Mouse (Mus musculus): ENCODE results near the gene Setd2.

Setd2 gene

GRCm38 (mm10) chr9:110532538-110533291 is at the start of gene Setd2:
Gene Setd2 (plus strand): TSS chr9:110532597.
- DNase-seq (ENCODE audit: low spot score): peak; percentile 62

GRCm38 (mm10) chr9:110488841-110489240 is 43.6 kb upstream of the Setd2 start:
- no peak for DNase-seq (ENCODE audit: low spot score)

GRCm38 (mm10) chr9:110490913-110491312 is 41.5 kb upstream of the Setd2 start:
- no peak for DNase-seq (ENCODE audit: low spot score)

GRCm38 (mm10) chr9:110525737-110526136 is 6.7 kb upstream of the Setd2 start:
- DNase-seq (ENCODE audit: low spot score): no peak

- no peak for DNase-seq (ENCODE audit: low spot score)
Measured at GRCm38 (mm10) chr9:110529002-110529737, 3.2 kb upstream of the Setd2 start.

GRCm38 (mm10) chr9:110530650-110531049 is 1.7 kb upstream of the Setd2 start:
- DNase-seq (ENCODE audit: low spot score): no peak

GRCm38 (mm10) chr9:110531151-110531791 is 1.1 kb upstream of the Setd2 start:
- no peak for DNase-seq (ENCODE audit: low spot score)

- peak; percentile 86 for DNase-seq (ENCODE audit: low spot score)
Measured at GRCm38 (mm10) chr9:110531914-110532489, 395 bp upstream of the Setd2 start.

- no peak for DNase-seq (ENCODE audit: low spot score)
Measured at GRCm38 (mm10) chr9:110533645-110534044, 1.2 kb downstream of the Setd2 start.

GRCm38 (mm10) chr9:110535114-110535513 is 2.7 kb downstream of the Setd2 start:
- DNase-seq (ENCODE audit: low spot score): no peak

- no peak for DNase-seq (ENCODE audit: low spot score)
Measured at GRCm38 (mm10) chr9:110536636-110537035, 4.2 kb downstream of the Setd2 start.

GRCm38 (mm10) chr9:110538511-110538910 is 6.1 kb downstream of the Setd2 start:
- DNase-seq (ENCODE audit: low spot score): no peak

- DNase-seq (ENCODE audit: low spot score): no peak
Measured at GRCm38 (mm10) chr9:110541988-110542387, 9.6 kb downstream of the Setd2 start.

- DNase-seq (ENCODE audit: low spot score): no peak
Measured at GRCm38 (mm10) chr9:110548261-110548660, 15.9 kb downstream of the Setd2 start.

- no peak for DNase-seq (ENCODE audit: low spot score)
Measured at GRCm38 (mm10) chr9:110568309-110568708, 35.9 kb downstream of the Setd2 start.

GRCm38 (mm10) chr9:110582161-110582560 is 49.8 kb downstream of the Setd2 start:
- no peak for DNase-seq (ENCODE audit: low spot score)

- DNase-seq (ENCODE audit: low spot score): no peak
Measured at GRCm38 (mm10) chr9:110583521-110583920, 51.1 kb downstream of the Setd2 start.

GRCm38 (mm10) chr9:110611471-110611870 is 79.1 kb downstream of the Setd2 start:
- no peak for DNase-seq (ENCODE audit: low spot score)

- no peak for DNase-seq (ENCODE audit: low spot score)
Measured at GRCm38 (mm10) chr9:110617081-110617480, 84.7 kb downstream of the Setd2 start.

- DNase-seq (ENCODE audit: low spot score): no peak
Measured at GRCm38 (mm10) chr9:110620180-110620579, 87.8 kb downstream of the Setd2 start.

GRCm38 (mm10) chr9:110620685-110621084 is 88.3 kb downstream of the Setd2 start:
- DNase-seq (ENCODE audit: low spot score): no peak

GRCm38 (mm10) chr9:110622621-110623219 is 90.3 kb downstream of the Setd2 start:
- DNase-seq (ENCODE audit: low spot score): no peak
